In the genomic region with DNA sequence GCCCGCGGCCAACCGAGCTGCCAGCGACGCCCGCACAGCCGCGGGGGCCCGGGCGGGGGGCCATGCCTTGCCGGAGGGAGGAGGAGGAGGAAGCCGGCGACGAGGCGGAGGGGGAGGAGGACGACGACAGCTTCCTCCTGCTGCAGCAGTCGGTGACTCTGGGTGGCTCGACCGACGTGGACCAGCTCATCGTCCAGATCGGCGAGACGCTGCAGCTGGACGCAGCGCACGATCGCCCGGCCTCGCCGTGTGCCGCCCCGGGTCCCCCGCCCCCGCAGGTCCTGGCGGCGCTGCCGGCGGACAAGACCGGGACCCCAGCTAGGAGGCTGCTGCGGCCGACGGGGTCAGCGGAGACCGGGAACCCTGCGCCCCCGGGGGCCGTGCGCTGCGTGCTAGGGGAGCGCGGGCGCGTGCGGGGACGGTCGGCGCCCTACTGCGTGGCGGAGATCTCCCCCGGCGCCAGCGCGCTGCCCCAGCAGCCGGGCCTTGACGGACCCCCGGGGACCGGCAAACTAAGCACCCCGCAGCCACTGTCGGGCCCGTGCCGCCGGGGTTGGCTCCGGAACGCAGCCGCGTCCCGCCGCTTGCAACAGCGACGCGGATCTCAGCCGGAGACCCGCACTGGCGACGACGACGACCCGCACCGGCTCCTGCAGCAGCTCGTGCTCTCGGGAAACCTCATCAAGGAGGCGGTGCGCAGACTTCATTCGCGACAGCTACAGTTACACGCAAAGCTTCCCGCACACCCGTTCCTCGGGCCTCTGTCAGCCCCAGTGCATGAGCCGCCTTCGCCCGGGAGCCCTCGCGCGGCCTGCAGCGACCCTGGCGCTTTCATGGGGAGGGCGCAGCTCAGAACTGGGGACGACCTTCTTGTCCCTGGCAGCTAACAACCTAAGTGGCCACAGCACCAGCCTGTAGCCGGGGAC, we compare ENCODE assay signal across 8 mouse cellular contexts. TPM values are rescaled to one million over a fixed set of nuclear protein-coding genes. Genes with fewer than 3 reads are reported as not detected.
DNase-seq lines count a peak whose midpoint lies in the region; ATAC-seq and TF ChIP-seq lines count a peak whose summit lies in the region.

No protein-coding gene starts in this region.

- H3K4me2 ChIP-seq in heart, embryonic 16.5 days (ENCODE audit: low read depth, low read length), result peak overlapping the region; percentile 98
- peak overlapping the region; percentile 94 for H3K4me2 ChIP-seq in neural tube, embryonic 13.5 days

- peak overlapping the region; percentile 94 for H3K4me3 ChIP-seq in erythroblast, embryonic 14.5 days (replicated peaks)
- H3K4me3 ChIP-seq in heart, embryonic 16.5 days (ENCODE audit: low read length), result peak overlapping the region; percentile 78
- peak overlapping the region; percentile 98 for H3K4me3 ChIP-seq in lung, adult 2 months (replicated peaks; ENCODE audit: extremely low read depth, low read depth, low read length)
- H3K4me3 ChIP-seq in neural tube, embryonic 13.5 days, result peak overlapping the region; percentile 82

- peak; percentile 5; the same call in 1 of the 2 replicates for TF ChIP-seq POLR2A in lung, adult 2 months (IDR thresholded peaks at IDR 0.05; ENCODE audit: borderline replicate concordance, extremely low read depth, low read depth, low read length)

- no peak for TF ChIP-seq CTCF in lung, adult 2 months (IDR thresholded peaks at IDR 0.05; ENCODE audit: insufficient read depth, low read length)

- peak overlapping the region; percentile 89 for H3K27ac ChIP-seq in heart, embryonic 16.5 days (ENCODE audit: low read length)
- peak overlapping the region; percentile 94 for H3K27ac ChIP-seq in neural tube, embryonic 13.5 days (replicated peaks)

- H3K4me1 ChIP-seq in erythroblast, embryonic 14.5 days (ENCODE audit: control insufficient read depth), result peaks cover 66% of the 10 kb centered on the region
- peaks cover 11% of the 10 kb centered on the region; the same call in 1 of the 2 replicates for H3K4me1 ChIP-seq in heart, embryonic 16.5 days (ENCODE audit: control insufficient read depth, insufficient read depth, low read length)
- H3K4me1 ChIP-seq in lung, adult 2 months (ENCODE audit: control insufficient read depth, insufficient read depth, low read length), result 0 out of 2 replicates have a peak, but pooled peaks cover 4% of the 10 kb centered on the region
- H3K4me1 ChIP-seq in neural tube, embryonic 13.5 days (replicated peaks), result peaks cover 45% of the 10 kb centered on the region

- WGBS in heart, embryonic 16.5 days, result under 1% methylated on average over 108 of the region's 112 CpGs
- WGBS in lung, adult 2 months, result under 1% methylated on average over 101 of the region's 112 CpGs
- under 1% methylated on average over 112 of the region's 112 CpGs for WGBS in neural tube, embryonic 13.5 days

- ATAC-seq in heart, embryonic 16.5 days (replicated peaks; ENCODE audit: extremely low read depth, insufficient read depth, low FRiP score), result peak; percentile 71
- peak; percentile 67 for ATAC-seq in neural tube, embryonic 13.5 days (ENCODE audit: low read depth)

- H3K9me3 ChIP-seq in erythroblast, embryonic 14.5 days (ENCODE audit: control insufficient read depth, low read length), result no peaks in the 10 kb centered on the region
- H3K9me3 ChIP-seq in heart, embryonic 16.5 days (replicated peaks; ENCODE audit: control insufficient read depth, low read length), result no peaks in the 10 kb centered on the region
- no peaks in the 10 kb centered on the region for H3K9me3 ChIP-seq in neural tube, embryonic 13.5 days

- H3K27me3 ChIP-seq in erythroblast, embryonic 14.5 days (ENCODE audit: control insufficient read depth), result no peaks in the 10 kb centered on the region
- H3K27me3 ChIP-seq in heart, embryonic 16.5 days (ENCODE audit: control insufficient read depth, insufficient read depth, low read length), result peaks cover 8% of the 10 kb centered on the region; the same call in 1 of the 2 replicates
- peaks cover 11% of the 10 kb centered on the region; the same call in 1 of the 2 replicates for H3K27me3 ChIP-seq in neural tube, embryonic 13.5 days

- peaks cover 9% of the 10 kb centered on the region for H3K36me3 ChIP-seq in erythroblast, embryonic 14.5 days (ENCODE audit: control insufficient read depth)
- H3K36me3 ChIP-seq in heart, embryonic 16.5 days (ENCODE audit: control insufficient read depth, insufficient read depth), result no peaks in the 10 kb centered on the region
- no peaks in the 10 kb centered on the region for H3K36me3 ChIP-seq in neural tube, embryonic 13.5 days

- DNase-seq in CD8-positive naive resting alpha-beta T cell, adult 2 months (ENCODE audit: low read depth in 2 of 2, low spot score in 2 of 2), result peak; percentile 47 to 52
- DNase-seq in adrenal gland, postnatal 10 days, result peak; percentile 61
- peak; percentile 63 to 80 for DNase-seq in kidney, postnatal 25 days
- DNase-seq in lung, adult 2 months, result peak; percentile 54
- peak; percentile 81 to 82 for DNase-seq in thymus, postnatal 10 days (ENCODE audit: low spot score in 2 of 2)

- H3K9ac ChIP-seq in heart, embryonic 16.5 days (ENCODE audit: low read length), result peak overlapping the region; percentile 81
- H3K9ac ChIP-seq in neural tube, embryonic 13.5 days, result peak overlapping the region; percentile 92

RNA-seq across cellular contexts. Expression of a gene that starts 0.6 kb away (rescaled TPM):
- 10 to 100 TPM in 1 of 2 experiments, 1 to 10 TPM in 1; 8.6 to 11.7 TPM for total RNA-seq in adrenal gland, postnatal 10 days (2021)
- 2.3 and 2.8 TPM in 2 replicates for polyA plus RNA-seq in erythroblast, embryonic 14.5 days (2012)
- polyA plus RNA-seq in heart, embryonic 16.5 days (2015; fragmentation: Nextera tagmentation; extraction: Ambion mirVana), result 2.4 and 2.7 TPM in 2 replicates
- 3.6 and 4.7 TPM in 2 replicates for polyA plus RNA-seq in lung, adult 2 months (2012; rRNA removed)
- 22.0 and 24.8 TPM in 2 replicates for polyA plus RNA-seq in neural tube, embryonic 13.5 days (2015; fragmentation: Nextera tagmentation; extraction: Ambion mirVana)

RNA-seq across cellular contexts. Expression of a gene that starts 17.6 kb away (rescaled TPM):
- 1 to 10 TPM; 4.8 to 7.1 TPM for total RNA-seq in adrenal gland, postnatal 10 days (2021)
- 8.4 and 10.4 TPM in 2 replicates for polyA plus RNA-seq in erythroblast, embryonic 14.5 days (2012)
- polyA plus RNA-seq in heart, embryonic 16.5 days (2015; fragmentation: Nextera tagmentation; extraction: Ambion mirVana), result 1.9 and 2.8 TPM in 2 replicates
- polyA plus RNA-seq in lung, adult 2 months (2012; rRNA removed), result 3.3 and 4.3 TPM in 2 replicates
- 10.2 and 11.7 TPM in 2 replicates for polyA plus RNA-seq in neural tube, embryonic 13.5 days (2015; fragmentation: Nextera tagmentation; extraction: Ambion mirVana)

RNA-seq across cellular contexts. Expression of a gene that starts 28.5 kb away (rescaled TPM):
- 1 to 10 TPM; 7.6 to 8.6 TPM for total RNA-seq in adrenal gland, postnatal 10 days (2021)
- polyA plus RNA-seq in erythroblast, embryonic 14.5 days (2012), result 0.49 and 0.65 TPM in 2 replicates
- 12.7 and 13.6 TPM in 2 replicates for polyA plus RNA-seq in heart, embryonic 16.5 days (2015; fragmentation: Nextera tagmentation; extraction: Ambion mirVana)
- 1.3 and 2.2 TPM in 2 replicates for polyA plus RNA-seq in lung, adult 2 months (2012; rRNA removed)
- 6.2 and 7.6 TPM in 2 replicates for polyA plus RNA-seq in neural tube, embryonic 13.5 days (2015; fragmentation: Nextera tagmentation; extraction: Ambion mirVana)

Comparison
In these comparisons a context has a peak if more than half of its experiments do, and no peak if none do; other contexts are left out.
1. Peak in every context shown above with its lines: DNase-seq, ATAC-seq, H3K4me3 ChIP-seq and H3K27ac ChIP-seq.